Mouse (Mus musculus) kidney, postnatal 36 days (tissue): ENCODE measurements around the gene Nell2.

Source experiments
- DNase-seq, 2 experiments: peaks; one replicate each; pipeline ENCODE4 v3.0.0; 2021 to 2022; ENCODE audit warnings: mixed read lengths in 2 of 2

Nell2 gene

DNA sequence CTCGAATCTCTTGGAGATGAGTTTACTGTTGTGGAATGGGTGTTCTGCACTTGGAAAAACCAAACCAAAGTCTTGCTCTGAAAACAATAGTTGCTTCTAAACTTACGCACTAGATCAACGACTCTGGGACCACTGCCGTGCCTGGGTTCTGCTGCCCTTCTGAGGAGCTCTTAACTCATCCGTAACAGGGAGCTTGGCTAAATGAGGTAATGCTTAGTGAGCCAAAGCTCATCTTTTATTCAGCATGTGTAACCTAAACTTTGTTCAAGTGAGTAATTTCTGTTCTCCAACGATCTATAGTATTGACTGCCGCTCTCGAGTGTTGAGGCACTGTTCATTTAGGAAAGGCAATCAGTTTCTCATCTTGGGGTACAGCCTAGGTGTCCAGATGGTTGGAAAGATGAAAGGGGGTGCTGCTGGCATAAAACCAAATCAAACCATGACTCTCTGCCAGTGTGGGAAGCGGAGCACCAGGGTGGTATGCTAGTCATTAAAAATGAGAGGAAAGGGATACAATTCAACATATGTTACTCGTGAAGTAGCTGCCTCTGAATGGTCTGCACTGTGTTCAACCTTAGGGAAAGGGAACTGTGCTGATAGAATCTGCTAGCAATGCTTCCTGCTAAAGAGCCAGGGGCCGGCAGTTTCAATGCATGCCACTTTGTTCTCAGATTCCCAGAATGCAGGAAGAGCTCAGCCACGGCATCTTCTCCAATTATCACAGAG lies 311.6 kb downstream of the Nell2 start:
- DNase-seq, result no peak

DNA sequence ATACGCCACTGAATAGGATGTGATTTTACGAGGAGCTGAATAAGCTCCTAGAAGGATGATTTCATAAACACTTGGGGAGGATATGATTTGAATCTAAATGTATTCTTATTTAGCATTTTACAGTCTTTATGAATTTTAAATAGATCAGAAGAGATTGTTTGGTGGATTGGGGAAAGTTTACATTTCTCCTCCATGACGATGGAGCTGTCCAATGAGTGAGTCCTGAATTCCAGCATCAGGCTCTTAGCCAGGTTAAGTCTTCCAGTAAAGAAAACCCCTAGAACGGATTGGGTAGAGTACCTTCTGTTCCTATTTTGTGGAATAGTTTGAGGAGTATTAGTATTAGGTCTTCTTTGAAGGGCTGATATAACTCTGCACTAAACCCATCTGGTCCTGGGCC lies 317.8 kb downstream of the Nell2 start:
- DNase-seq, result no peak

DNA sequence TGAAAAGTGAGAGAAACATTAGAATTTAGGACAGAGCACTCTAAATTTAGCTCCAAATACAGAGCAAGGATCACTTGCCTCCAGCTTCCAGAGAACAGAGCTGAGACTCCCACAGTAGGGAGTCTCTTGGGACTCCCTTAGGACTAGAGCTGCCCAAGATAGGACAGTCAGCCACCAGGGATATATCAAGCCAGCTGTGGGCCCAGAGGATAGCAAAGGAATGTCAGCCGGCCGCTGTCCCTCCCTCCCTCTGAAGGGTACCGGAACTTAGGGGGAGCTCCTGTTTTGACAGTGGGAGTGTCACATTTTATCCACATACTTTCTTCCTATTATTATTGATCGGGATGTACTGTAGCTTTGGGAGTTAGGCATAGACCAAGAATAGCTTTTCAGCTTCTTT lies 319.2 kb downstream of the Nell2 start:
- DNase-seq, result peak in 1 of 2 experiments; percentile 12

DNA sequence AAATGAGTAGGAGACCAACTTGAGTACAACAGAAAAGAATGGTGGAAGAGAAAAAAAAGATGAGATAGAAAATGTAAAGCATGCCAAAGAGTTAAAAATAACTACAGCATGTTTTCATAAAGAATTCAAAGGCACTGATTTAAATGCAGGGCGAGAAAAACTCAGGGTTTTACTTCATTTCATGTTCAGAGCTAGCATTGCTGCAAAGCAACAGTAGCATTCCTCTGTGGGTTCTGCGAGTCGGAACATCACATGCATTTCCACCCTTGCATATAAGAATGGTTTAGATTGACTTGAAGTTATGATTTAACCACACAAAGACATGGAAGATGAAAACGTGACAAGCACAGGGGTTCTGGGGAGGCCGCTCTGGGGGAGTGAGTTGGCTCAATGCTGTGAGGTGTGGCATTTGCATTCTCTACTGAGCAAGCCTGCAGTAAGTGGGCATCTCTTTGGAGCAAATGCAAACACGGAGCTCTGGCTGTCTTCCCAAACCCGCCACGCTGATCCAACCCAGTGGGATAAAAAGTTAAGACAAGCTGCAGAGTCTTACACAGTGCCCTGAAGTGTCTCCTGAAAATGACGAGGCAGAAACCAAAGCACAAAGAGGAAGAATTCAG lies 334.6 kb downstream of the Nell2 start:
- DNase-seq, result no peak

DNA sequence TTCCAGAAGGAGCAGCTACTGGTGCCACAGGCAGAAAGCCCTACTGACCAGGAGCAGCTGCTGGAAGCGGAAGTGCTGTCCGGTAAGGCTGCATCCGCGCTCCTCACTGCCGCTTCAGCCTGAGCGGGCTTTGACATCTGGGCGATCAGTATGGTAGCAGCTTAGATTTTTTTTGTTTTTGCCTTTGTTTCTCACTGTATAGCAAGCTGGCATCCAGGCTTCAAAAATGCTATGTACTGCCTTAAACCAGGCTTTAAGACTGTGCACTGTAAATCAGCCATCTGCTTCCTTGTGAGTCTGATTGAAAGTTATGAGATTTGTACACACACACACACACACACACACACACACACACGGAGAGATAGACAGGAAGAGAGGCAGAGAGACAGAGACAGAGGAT lies 335.4 kb downstream of the Nell2 start:
- DNase-seq, result no peak

DNA sequence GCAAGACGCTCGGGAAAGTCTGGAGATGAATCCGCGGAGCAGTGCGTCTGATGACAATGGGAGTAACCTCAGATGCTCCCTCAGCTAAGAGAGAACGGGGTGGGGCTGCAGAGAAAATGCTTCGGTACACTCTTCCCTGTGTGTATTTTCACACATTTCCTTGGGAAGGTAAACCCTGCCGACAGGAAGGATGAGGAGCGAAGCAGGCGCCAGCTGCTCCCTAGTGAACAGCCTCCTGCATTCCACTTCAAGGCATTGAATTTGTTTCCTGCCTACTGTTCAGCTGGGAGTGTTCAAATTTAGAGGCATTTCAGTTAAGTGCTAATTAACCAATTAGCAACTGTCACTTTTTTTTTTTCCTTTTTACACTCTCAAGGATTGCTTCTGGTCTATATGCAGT lies 342.1 kb downstream of the Nell2 start:
- no peak for DNase-seq

GRCm38 (mm10) chr15:95185419-95185818 lies 342.9 kb downstream of the Nell2 start:
- DNase-seq, result no peak

- DNase-seq, result no peak
Measured at GRCm38 (mm10) chr15:95183450-95183849, 344.9 kb downstream of the Nell2 start.

DNA sequence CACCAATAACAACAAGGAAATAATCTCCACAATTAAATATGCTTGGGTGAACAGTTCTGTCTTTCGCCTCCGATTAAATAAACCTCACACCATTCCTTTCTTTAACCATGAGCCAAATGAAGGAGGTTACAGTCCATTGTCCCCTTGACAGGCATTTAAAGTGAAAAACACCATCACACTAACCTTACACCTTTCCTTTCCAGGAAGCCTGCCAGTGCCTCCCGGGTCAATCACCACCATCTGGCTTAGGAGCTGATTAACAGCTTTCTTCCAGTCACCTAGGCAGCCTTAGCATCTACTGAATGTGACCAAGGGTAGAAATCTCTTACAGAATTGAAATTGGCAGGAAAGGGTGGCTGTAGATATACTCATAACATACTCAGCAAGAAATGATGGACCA lies 371.5 kb downstream of the Nell2 start:
- peak; percentile 5 to 14 for DNase-seq

GRCm38 (mm10) chr15:95145118-95145517 lies 383.2 kb downstream of the Nell2 start:
- no peak for DNase-seq

GRCm38 (mm10) chr15:95144131-95144530 lies 384.2 kb downstream of the Nell2 start:
- DNase-seq, result no peak

DNA sequence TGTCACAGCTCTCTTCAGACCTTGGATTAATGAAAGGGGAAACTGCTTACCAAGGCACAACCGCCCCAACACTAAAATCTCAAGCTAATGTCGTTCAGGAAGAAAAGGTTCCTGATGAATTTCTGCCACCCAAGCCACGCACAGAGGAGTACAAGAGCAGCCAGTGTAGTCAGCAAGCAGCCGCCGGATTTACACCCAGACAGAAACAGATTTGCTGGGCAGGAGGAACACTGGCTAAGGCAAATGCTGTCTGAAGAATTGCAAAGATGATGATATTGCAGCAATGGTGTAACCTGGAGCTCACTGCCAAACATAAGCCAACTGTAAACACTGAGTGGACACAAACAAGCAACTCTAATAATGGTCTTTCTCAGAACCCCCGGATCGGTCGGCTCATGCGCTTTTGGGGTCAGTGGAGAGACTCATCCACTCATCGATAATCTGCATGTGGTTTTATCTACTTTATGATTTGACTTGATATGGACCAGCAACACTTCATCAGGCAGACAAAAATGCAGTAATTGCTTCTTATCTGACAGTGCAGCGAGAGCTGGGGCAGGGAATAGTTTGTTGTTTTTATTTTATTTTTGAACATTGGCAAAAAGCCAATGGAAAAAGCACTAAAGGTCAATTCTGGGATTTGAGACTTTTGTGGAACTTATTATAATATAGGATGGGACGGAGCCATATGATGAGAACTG lies 389.5 kb downstream of the Nell2 start:
- DNase-seq, result no peak

GRCm38 (mm10) chr15:95137018-95137810 lies 391.1 kb downstream of the Nell2 start:
- no peak for DNase-seq

DNA sequence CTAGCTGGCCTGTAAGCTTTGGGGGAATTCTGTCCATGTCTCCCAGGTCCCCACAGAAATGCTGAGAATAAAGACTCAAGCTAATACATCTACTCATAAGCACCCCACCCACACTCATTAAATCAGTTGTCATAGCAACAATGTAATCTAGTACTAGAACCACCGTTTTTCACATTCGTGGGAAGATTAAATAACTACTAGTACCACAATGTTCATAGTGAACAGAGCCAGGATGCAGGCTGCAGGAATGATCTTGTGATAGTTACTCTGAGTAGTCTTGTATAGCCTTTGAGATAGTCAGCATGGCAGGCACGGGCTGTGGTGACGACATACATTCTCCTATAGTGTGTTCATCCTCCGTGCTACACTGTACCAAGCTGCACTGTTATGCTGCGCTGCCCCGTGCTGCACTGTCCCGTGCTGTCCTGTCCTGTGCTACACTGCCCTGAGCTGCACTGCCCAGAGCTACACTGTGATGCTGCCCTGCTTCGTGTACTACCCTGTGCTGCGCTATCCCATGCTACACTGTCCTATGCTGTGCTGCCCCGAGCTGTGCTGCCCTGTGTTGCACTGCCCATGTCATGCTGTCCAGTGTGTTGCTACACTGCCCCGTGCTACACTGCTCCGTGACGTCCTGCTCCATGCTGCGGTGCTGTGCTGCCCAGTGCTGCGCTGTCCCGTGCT lies 392.3 kb downstream of the Nell2 start:
- DNase-seq, result no peak

DNA sequence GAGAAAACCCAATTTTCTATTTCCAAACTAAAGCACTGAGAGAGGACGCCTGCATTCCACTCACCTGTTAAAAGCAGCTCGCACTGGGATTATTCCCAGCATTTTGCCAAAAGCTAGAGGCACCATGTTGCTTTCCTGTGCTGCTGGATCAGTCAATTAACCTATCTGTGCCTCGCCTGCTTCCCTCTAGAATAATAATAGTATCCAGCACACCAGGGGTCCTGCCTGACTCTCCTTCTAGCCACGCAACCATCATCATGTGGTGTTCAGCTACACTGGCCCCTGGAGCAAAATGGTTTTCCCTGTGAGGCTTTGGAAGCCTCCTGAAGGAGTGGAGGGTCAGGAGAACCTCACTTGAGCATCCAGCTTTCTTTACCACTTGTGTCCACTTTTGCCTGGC lies 397.0 kb downstream of the Nell2 start:
- DNase-seq, result no peak

GRCm38 (mm10) chr15:95108626-95109025 lies 419.7 kb downstream of the Nell2 start:
- DNase-seq, result no peak

- DNase-seq, result no peak
Measured at GRCm38 (mm10) chr15:95107246-95107809, 421.0 kb downstream of the Nell2 start.

- DNase-seq, result no peak
Measured at GRCm38 (mm10) chr15:95101522-95101921, 426.8 kb downstream of the Nell2 start.

DNA sequence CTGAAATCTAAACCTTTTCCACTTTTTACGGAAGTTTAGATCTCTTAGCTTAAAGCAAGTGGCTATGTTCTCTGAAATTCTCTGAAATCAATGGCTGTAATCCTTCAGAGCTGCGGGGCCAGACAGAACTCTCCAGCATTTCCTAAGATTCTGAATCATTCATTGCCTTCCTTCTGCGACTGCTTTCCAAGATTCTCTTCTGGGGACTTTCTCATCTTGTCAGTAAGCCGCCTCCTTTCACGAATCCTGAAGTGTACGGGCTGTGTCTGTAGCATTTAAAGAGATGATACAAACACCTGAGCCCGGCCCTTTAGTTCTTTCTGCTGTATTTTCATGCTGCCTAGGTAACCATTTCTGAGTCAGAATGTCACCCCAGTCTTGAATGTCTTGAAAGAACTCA lies 428.2 kb downstream of the Nell2 start:
- DNase-seq, result no peak

- DNase-seq, result peak in 1 of 2 experiments; percentile 1
Measured at GRCm38 (mm10) chr15:95085962-95086361, 442.4 kb downstream of the Nell2 start.

- DNase-seq, result no peak
Measured at GRCm38 (mm10) chr15:95081654-95082053, 446.7 kb downstream of the Nell2 start.

GRCm38 (mm10) chr15:95075356-95075755 lies 453.0 kb downstream of the Nell2 start:
- no peak for DNase-seq
